Comparison of ENCODE assay signal across 11 mouse cellular contexts in genomic region chr6:149093465-149093864, GRCm38 (mm10). TPM values are rescaled to one million over a fixed set of nuclear protein-coding genes. Genes with fewer than 3 reads are reported as not detected.
A peak's percentile ranks its signal among the peaks of the same experiment; 100 is the strongest.
DNase-seq lines count a peak whose midpoint lies in the region; ATAC-seq lines count a peak whose summit lies in the region.
"Had no signal": no experiment of that assay in that cellular context is flagged by ENCODE, and none has a peak within 500 bp of the region (broad histone marks: within the 10 kb centered on the region; RNA-seq: fewer than 3 reads in every experiment).

No protein-coding gene starts in this region.

- intact Hi-C loops in heart, postnatal 14 days (cut with DNase I): no loop called here

- no peak for ATAC-seq in megakaryocyte progenitor cell, adult 5-6 weeks (replicated peaks; ENCODE audit: poor library complexity)

- peak; percentile 12 for DNase-seq in adrenal gland, postnatal 10 days
- DNase-seq in embryo, embryonic 11 days: peak; percentile 61
- peak; percentile 5 to 16 for DNase-seq in heart, postnatal 14 days
- peak; percentile 51 to 67 for DNase-seq in lung, adult 18-20 months
- DNase-seq in T-cell, adult 2 months (ENCODE audit: low spot score): no peak
- DNase-seq in cerebellum, postnatal 25 days: no peak
- no peak for DNase-seq in cerebellum, adult 18-20 months
- DNase-seq: cerebellum, postnatal 36 days; gastrocnemius, postnatal 25 days had no signal

RNA-seq across cellular contexts. Expression of gene Dennd5b, which starts 8.0 kb away (rescaled TPM):
- total RNA-seq in adrenal gland, postnatal 10 days (2021): 10 to 100 TPM; 19.0 to 19.1 TPM
- 10 to 100 TPM; 20.5 to 23.3 TPM for total RNA-seq in heart, postnatal 14 days (2021)
- total RNA-seq in megakaryocyte progenitor cell, adult 5-6 weeks (2015): 2.6 and 3.1 TPM in 2 replicates
- 2.3 and 4.3 TPM in 2 replicates for total RNA-seq in megakaryocyte progenitor cell, adult 5-6 weeks (2017)

RNA-seq across cellular contexts. Expression of gene Gm10203, which starts 36.5 kb away (rescaled TPM):
- total RNA-seq in adrenal gland, postnatal 10 days (2021): not detected
- total RNA-seq in heart, postnatal 14 days (2021): not detected
- not detected in 2 replicates for total RNA-seq in megakaryocyte progenitor cell, adult 5-6 weeks (2015)
- not detected in 2 replicates for total RNA-seq in megakaryocyte progenitor cell, adult 5-6 weeks (2017)
- total RNA-seq: gastrocnemius, postnatal 25 days; left cerebral cortex, adult 18-20 months had no signal

RNA-seq across cellular contexts. Expression of gene Etfbkmt, which starts 46.2 kb away (rescaled TPM):
- total RNA-seq in adrenal gland, postnatal 10 days (2021): 10 to 100 TPM; 23.6 to 43.5 TPM
- total RNA-seq in heart, postnatal 14 days (2021): 10 to 100 TPM; 31.2 to 31.9 TPM
- 8.2 and 21.1 TPM in 2 replicates for total RNA-seq in megakaryocyte progenitor cell, adult 5-6 weeks (2015)
- 6.9 and 10.8 TPM in 2 replicates for total RNA-seq in megakaryocyte progenitor cell, adult 5-6 weeks (2017)

Comparison
In these comparisons a context has a peak if more than half of its experiments do, and no peak if none do; other contexts are left out.
1. DNase-seq: peak in adrenal gland, postnatal 10 days (single experiment), embryo, embryonic 11 days (single experiment), heart, postnatal 14 days (2 of 2) and lung, adult 18-20 months (2 of 2); none in T-cell, adult 2 months (single experiment), cerebellum, postnatal 25 days (0 of 2) and cerebellum, adult 18-20 months (0 of 2).